Mouse (Mus musculus) mammary gland, adult 2 months (tissue): ENCODE results near the gene Rhd. TPM values are rescaled to one million over a fixed set of nuclear protein-coding genes. Genes with fewer than 3 reads are reported as not detected.

Source experiments
- polyA plus RNA-seq: library from polyadenylated mRNA; depleted of rRNA; stranded (reverse); fragments of >200 nt; gene quantifications from 2 replicates; pipeline ENCODE4 v1.2.3, GENCODE M21; 2012; ENCODE audit warnings: low replicate concordance; rRNA removed

Rhd gene
- not detected in 2 replicates for polyA plus RNA-seq

DNA sequence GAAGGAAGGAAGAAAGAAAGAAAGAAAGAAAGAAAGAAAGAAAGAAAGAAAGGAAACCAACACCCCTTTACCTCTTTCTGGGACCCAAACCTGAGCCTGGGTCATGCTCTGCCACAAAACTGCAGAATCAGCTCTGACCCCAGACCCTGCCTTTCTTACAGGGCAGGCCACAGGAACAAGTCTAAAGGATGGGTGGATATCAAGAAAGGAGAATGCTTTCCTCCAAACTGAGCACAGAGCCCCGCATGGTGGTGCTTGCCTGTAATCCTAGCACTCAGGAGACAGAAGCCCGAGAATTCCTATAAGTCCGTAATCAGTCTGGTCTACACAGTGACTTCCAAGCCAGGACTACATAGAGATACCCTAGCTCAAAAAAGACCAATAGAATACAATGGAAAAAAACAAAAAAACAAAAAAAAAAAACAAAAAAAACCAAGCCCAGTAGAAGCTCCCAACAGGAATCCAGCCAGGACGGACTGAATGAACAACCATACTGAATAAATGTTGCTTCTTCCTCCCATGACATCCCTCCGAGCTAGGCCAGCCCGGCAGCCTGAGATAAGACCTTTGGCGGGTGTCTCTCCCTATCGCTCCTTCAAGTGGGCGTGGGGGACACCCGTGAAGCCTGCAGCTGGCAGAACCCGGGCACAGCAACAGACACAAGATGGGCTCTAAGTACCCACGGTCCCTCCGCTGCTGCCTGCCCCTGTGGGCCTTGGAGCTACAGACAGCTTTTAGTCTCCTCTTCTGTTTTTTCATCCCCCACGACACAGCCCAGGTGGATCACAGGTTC is at the start of gene Rhd:
Gene Rhd, plus strand, starts transcription at position 600 of the 793 bp plus-strand sequence.

DNA sequence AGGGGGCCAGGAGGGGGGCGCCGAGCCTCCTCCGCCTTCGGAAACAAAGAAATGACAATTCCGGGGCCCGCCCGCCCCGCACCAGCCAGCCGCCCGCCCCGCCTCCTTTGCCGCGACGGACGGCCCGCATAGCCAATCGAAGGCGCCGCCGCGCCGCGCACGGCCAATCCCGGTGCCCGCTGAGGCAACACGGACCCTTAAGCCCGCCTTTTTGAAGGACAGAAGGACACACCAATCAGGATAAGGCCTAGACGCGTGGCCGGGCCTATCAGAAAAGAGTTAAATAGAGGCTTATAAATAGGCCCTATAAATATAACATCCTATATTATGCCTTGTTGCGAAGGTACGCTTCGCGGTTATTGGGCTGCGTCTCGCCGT is 11.1 kb upstream of the Rhd start, which contains the start of gene Maco1:
Gene Maco1, minus strand, starts transcription at position 87 of the 378 bp plus-strand sequence.

DNA sequence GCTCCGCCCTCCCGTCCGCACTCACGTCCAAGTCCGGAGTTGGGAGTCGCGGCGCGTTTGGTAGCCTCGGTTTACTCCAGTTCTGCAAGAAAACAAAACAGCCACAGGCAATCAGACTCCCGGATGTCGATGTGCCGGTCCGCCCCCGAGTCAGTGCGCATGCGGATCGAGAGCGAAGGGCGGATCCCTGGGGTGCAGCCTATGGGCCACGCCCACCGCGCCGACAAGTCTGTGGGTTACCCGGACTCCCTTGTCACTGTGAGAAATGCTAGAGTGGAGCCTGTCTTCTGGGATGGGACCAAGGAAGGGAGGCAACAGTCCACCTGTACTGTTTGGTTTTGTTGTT is 50.5 kb downstream of the Rhd start, which contains the start of gene Tmem50a:
Gene Tmem50a, minus strand, starts transcription at position 161 of the 346 bp plus-strand sequence.

DNA sequence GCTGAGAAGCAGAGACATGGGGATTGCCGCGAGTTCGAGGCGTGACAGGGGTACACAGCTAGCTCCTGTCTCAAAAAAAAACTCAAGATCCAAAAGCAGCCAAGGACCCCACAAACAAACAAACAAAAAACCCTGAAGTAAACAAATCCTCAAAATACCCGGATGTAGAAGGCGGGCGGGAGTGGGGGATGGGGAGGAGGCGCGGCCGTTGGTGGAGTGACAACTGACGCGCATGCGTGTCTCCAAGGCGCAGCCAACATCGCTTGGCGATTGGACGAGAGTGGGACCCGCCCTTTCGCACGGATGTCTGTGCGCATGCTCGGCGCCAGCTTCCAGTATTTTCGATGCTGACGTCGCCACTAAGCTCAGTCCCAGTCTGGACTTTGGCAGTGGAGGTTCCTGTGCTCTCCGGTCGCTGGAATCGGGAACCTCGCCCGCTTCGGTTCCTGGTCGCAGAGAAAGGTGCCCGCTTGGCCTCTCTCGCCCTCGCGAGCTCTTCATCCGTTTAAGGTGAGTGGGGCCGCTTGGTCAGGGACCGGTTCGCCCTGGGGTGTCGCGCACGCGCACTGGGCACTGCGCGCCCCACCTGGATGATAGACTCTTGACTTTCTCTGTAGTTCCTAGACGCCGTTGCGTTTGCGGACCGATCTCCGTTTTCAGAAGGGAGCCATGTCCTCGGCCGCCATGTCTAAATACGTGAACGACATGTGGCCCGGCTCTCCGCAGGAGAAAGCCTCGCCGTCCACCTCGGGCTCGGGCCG is 59.1 kb downstream of the Rhd start, which contains the start of gene Rsrp1:
Gene Rsrp1, plus strand, starts transcription at position 335 of the 761 bp plus-strand sequence.

DNA sequence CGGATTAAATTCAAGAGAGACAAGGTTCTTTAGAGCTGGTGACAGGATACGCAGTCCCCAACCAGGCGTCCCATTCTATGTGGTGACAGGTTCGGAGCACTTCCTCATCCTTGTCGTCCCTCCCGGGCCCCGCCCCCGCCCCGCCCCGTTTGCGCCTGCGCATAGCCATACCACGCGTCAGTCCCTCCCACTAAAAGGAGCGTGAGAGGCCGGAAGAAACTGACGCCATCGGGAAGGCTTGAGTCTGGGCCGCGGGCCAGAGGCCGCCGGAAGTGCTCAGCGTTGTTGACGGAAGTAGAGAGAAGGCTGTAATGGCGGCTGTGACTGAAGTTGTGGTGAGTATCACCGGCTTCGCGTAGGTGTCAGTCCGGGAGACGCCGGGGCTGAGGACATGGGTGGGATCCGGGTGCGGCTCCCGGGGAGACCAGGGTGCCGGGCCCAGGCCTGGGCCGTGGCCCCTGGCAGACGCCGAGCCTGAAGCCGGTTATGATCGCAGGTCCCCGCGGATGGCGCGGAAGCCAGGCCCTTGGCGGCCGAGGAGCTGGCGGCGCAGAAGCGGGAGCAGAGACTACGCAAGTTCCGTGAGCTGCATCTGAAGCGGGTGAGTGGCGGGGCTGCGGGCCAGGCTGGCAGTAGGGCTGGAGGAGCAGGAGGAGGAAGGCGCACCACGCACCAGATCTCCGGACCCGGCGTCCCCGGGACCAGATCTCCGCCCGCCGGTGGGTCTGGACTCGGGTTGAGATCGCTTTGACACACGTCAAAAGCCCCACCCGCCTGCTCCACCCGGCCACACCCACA is 66.5 kb downstream of the Rhd start, which contains the start of gene Syf2:
Gene Syf2, plus strand, starts transcription at position 215 of the 798 bp plus-strand sequence.

Other genes starting within 250 kb of the Rhd start
- gene Man1c1, start 160.2 kb upstream of the Rhd start, polyA plus RNA-seq: 8.3 and 14.5 TPM in 2 replicates
- gene Ldlrap1, start 96.5 kb upstream of the Rhd start, polyA plus RNA-seq: 25.2 and 26.3 TPM in 2 replicates
- gene Maco1, start 11.2 kb upstream of the Rhd start, polyA plus RNA-seq: 12.5 and 15.4 TPM in 2 replicates
- 96.4 and 167 TPM in 2 replicates for gene Tmem50a, start 50.5 kb downstream of the Rhd start, polyA plus RNA-seq
- gene Rsrp1, start 59.1 kb downstream of the Rhd start, polyA plus RNA-seq: 475 and 1,255 TPM in 2 replicates
- 12.6 and 22.3 TPM in 2 replicates for gene Syf2, start 66.4 kb downstream of the Rhd start, polyA plus RNA-seq